Mouse (Mus musculus): Measurements from ENCODE around the gene Gm29110. TPM values are rescaled to one million over a fixed set of nuclear protein-coding genes. Genes with fewer than 3 reads are reported as not detected.
"Not testable (repeated sequence)": the region's sequence is repeated elsewhere in the genome, so short reads cannot be mapped to it uniquely, and the experiment has no call there.

Gm29110 gene
- not detected for total RNA-seq (2021)
- long read RNA-seq, experiment 1: 0 reads
- long read RNA-seq, experiment 2: 0 reads

- DNase-seq: not testable (repeated sequence)
Measured at GRCm38 (mm10) chrY:74470231-74470630, at the start of gene Gm29110. Gm29110 (plus strand) TSS chrY:74470531.

Other genes starting within 250 kb of the Gm29110 start
- gene Gm21913, start 153.4 kb downstream of the Gm29110 start, total RNA-seq (2021): not detected

All from adrenal gland, postnatal 10 days (tissue).